16 mouse cellular contexts compared by ENCODE assay signal in genomic region chr11:54073291-54073690, GRCm38 (mm10). TPM values are rescaled to one million over a fixed set of nuclear protein-coding genes. Genes with fewer than 3 reads are reported as not detected.
DNase-seq lines count a peak whose midpoint lies in the region; ATAC-seq and TF ChIP-seq lines count a peak whose summit lies in the region.
"Had no signal": no experiment of that assay in that cellular context is flagged by ENCODE, and none has a peak within 500 bp of the region (broad histone marks: within the 10 kb centered on the region; RNA-seq: fewer than 3 reads in every experiment).

No protein-coding gene starts in this region.

- in situ Hi-C loops in ES-E14 (cut with MboI; ENCODE audit: low sequenced_read_pairs in 2 of 2, unreplicated experiment in 2 of 2), result no loop called here

- H3K27me3 ChIP-seq in E14TG2a.4 (ENCODE audit: insufficient read depth, low read length), result peaks cover 74% of the 10 kb centered on the region
- no peaks in the 10 kb centered on the region for H3K27me3 ChIP-seq in intestine, embryonic 15.5 days (replicated peaks)
- no peaks in the 10 kb centered on the region for H3K27me3 ChIP-seq in hindbrain, embryonic 11.5 days (ENCODE audit: control insufficient read depth, insufficient read depth, low read length)
- H3K27me3 ChIP-seq in forebrain, embryonic 12.5 days, result peaks cover 6% of the 10 kb centered on the region

- WGBS in intestine, embryonic 15.5 days, result 40% methylated on average over 4 of the region's 4 CpGs
- WGBS in hindbrain, embryonic 11.5 days, result 44% methylated on average over 4 of the region's 4 CpGs
- WGBS in forebrain, embryonic 12.5 days, result 28% methylated on average over 4 of the region's 4 CpGs

- DNase-seq in heart, adult 11 months, result peak; percentile 91
- DNase-seq in heart, postnatal 10 days, result no peak
- peak; percentile 86 for DNase-seq in ES-E14 (ENCODE audit: low read depth, low spot score)
- DNase-seq in hindbrain, embryonic 11.5 days (ENCODE audit: low spot score), result no peak
- DNase-seq in thymus, adult 18-20 months, result no peak
- DNase-seq: cerebellum, adult 18-20 months; gastrocnemius, postnatal 25 days; kidney, adult 2 months; left cerebral cortex, postnatal 4 days had no signal

- H3K27ac ChIP-seq in ES-E14 (ENCODE audit: insufficient read depth, low read depth, low read length, poor library complexity, severe bottlenecking), result no peak overlapping the region
- no peak overlapping the region for H3K27ac ChIP-seq in intestine, embryonic 15.5 days
- no peak overlapping the region for H3K27ac ChIP-seq in hindbrain, embryonic 11.5 days (ENCODE audit: low read depth, low read length)
- H3K27ac ChIP-seq in forebrain, embryonic 12.5 days, result no peak overlapping the region
- H3K27ac ChIP-seq: hindbrain, embryonic 12.5 days; macrophage; midbrain, embryonic 12.5 days had no signal

- no peak for TF ChIP-seq CTCF in E14TG2a.4 (conservative IDR thresholded peaks at IDR 0.05; ENCODE audit: low read length)

- H3K4me3 ChIP-seq in E14TG2a.4 (replicated peaks; ENCODE audit: low read length), result 0 out of 2 replicates have a peak overlapping the region, but pooled peaks have one; percentile 1
- H3K4me3 ChIP-seq in ES-E14 (ENCODE audit: insufficient read depth in 1 of 2, low read depth in 1 of 2, low read length in 2 of 2, poor library complexity in 1 of 2, severe bottlenecking in 1 of 2), result no peak overlapping the region
- H3K4me3 ChIP-seq in intestine, embryonic 15.5 days (replicated peaks), result no peak overlapping the region
- no peak overlapping the region for H3K4me3 ChIP-seq in hindbrain, embryonic 11.5 days (ENCODE audit: low read depth, low read length)
- H3K4me3 ChIP-seq in forebrain, embryonic 12.5 days (replicated peaks), result no peak overlapping the region
- H3K4me3 ChIP-seq: heart, embryonic 12.5 days; hindbrain, embryonic 12.5 days; midbrain, embryonic 12.5 days had no signal

- no peak overlapping the region for H3K9ac ChIP-seq in ES-E14 (ENCODE audit: insufficient read depth, low read depth, low read length, poor library complexity, severe bottlenecking)
- no peak overlapping the region for H3K9ac ChIP-seq in intestine, embryonic 15.5 days
- no peak overlapping the region for H3K9ac ChIP-seq in hindbrain, embryonic 11.5 days (ENCODE audit: low read depth, low read length)
- no peak overlapping the region for H3K9ac ChIP-seq in forebrain, embryonic 12.5 days
- H3K9ac ChIP-seq: heart, embryonic 12.5 days; hindbrain, embryonic 12.5 days; midbrain, embryonic 12.5 days had no signal

- peaks cover 5% of the 10 kb centered on the region; the same call in 1 of the 2 replicates for H3K9me3 ChIP-seq in E14TG2a.4 (ENCODE audit: low read length)
- no peaks in the 10 kb centered on the region for H3K9me3 ChIP-seq in ES-E14 (ENCODE audit: control insufficient read depth, insufficient read depth, low read depth, low read length)
- H3K9me3 ChIP-seq in intestine, embryonic 15.5 days, result no peaks in the 10 kb centered on the region
- H3K9me3 ChIP-seq in hindbrain, embryonic 11.5 days (ENCODE audit: control insufficient read depth, low read length), result no peaks in the 10 kb centered on the region
- H3K9me3 ChIP-seq in forebrain, embryonic 12.5 days, result no peaks in the 10 kb centered on the region
- H3K9me3 ChIP-seq: heart, embryonic 12.5 days; hindbrain, embryonic 12.5 days; midbrain, embryonic 12.5 days had no signal

- intact Hi-C loops in heart, postnatal 10 days (cut with DNase I), result no loop called here

- peak; percentile 34; the same call in 1 of the 2 replicates for ATAC-seq in intestine, embryonic 15.5 days
- ATAC-seq in hindbrain, embryonic 11.5 days (ENCODE audit: low FRiP score), result no peak
- no peak for ATAC-seq in forebrain, embryonic 12.5 days (ENCODE audit: low FRiP score)

- peaks cover 45% of the 10 kb centered on the region for H3K4me1 ChIP-seq in E14TG2a.4 (replicated peaks; ENCODE audit: low read depth, low read length)
- H3K4me1 ChIP-seq in ES-E14 (ENCODE audit: control insufficient read depth in 2 of 2, insufficient read depth in 2 of 2, low read length in 2 of 2, poor library complexity in 1 of 2), result peaks cover 2 to 22% of the 10 kb centered on the region in 2 experiments; a peak in 3 of 4 replicates
- peaks cover 4% of the 10 kb centered on the region for H3K4me1 ChIP-seq in intestine, embryonic 15.5 days (replicated peaks)
- H3K4me1 ChIP-seq in hindbrain, embryonic 11.5 days (replicated peaks; ENCODE audit: control insufficient read depth, insufficient read depth, low read length), result no peaks in the 10 kb centered on the region
- peaks cover 10% of the 10 kb centered on the region for H3K4me1 ChIP-seq in forebrain, embryonic 12.5 days

- no peak overlapping the region for H3K4me2 ChIP-seq in intestine, embryonic 15.5 days (replicated peaks)
- no peak overlapping the region for H3K4me2 ChIP-seq in hindbrain, embryonic 11.5 days (replicated peaks; ENCODE audit: low read depth, low read length)
- no peak overlapping the region for H3K4me2 ChIP-seq in forebrain, embryonic 12.5 days
- H3K4me2 ChIP-seq: heart, embryonic 12.5 days; hindbrain, embryonic 12.5 days; midbrain, embryonic 12.5 days had no signal

- H3K36me3 ChIP-seq in E14TG2a.4 (ENCODE audit: insufficient read depth, low read length) (no peaks in the 10 kb centered on the region), ES-E14 (ENCODE audit: control insufficient read depth, insufficient read depth, low read length, poor library complexity, severe bottlenecking) (no peaks in the 10 kb centered on the region)
- no peaks in the 10 kb centered on the region for H3K36me3 ChIP-seq in intestine, embryonic 15.5 days
- no peaks in the 10 kb centered on the region for H3K36me3 ChIP-seq in hindbrain, embryonic 11.5 days (ENCODE audit: control insufficient read depth, insufficient read depth, low read length)
- H3K36me3 ChIP-seq in forebrain, embryonic 12.5 days (replicated peaks), result no peaks in the 10 kb centered on the region
- H3K36me3 ChIP-seq: heart, embryonic 12.5 days; hindbrain, embryonic 12.5 days; midbrain, embryonic 12.5 days had no signal

TF ChIP-seq in ES-E14, 5 proteins besides CTCF, POLR2A, EP300 and RAD21:
- TF ChIP-seq MAFK (IDR thresholded peaks at IDR 0.05; ENCODE audit: insufficient read depth, low read depth, low read length), result no peak
- TF ChIP-seq ZC3H11A (IDR thresholded peaks at IDR 0.05; ENCODE audit: borderline replicate concordance, low read depth, low read length), result no peak
- TF ChIP-seq HCFC1 (IDR thresholded peaks at IDR 0.05; ENCODE audit: borderline replicate concordance, insufficient read depth, low read length), result no peak
- no peak for TF ChIP-seq CHD2 (IDR thresholded peaks at IDR 0.05; ENCODE audit: low read depth, low read length)
- TF ChIP-seq ZNF384 (IDR thresholded peaks at IDR 0.05; ENCODE audit: low read depth, low read length), result no peak

RNA-seq across cellular contexts. Expression of gene Pdlim4, which starts 4.5 kb away (rescaled TPM):
- total RNA-seq in heart, postnatal 10 days (2021), result 10 to 100 TPM; 23.4 to 28.2 TPM
- total RNA-seq in ES-E14 (2012; rRNA removed), result 3.2 and 4.3 TPM in 2 replicates
- polyA plus RNA-seq in intestine, embryonic 15.5 days (2015; fragmentation: Nextera tagmentation; extraction: Ambion mirVana), result 35.9 and 42.1 TPM in 2 replicates
- polyA plus RNA-seq in hindbrain, embryonic 11.5 days (2014; fragmentation: Nextera tagmentation; extraction: Ambion mirVana), result 46.4 and 49.3 TPM in 2 replicates
- 38.2 and 43.8 TPM in 2 replicates for polyA plus RNA-seq in forebrain, embryonic 12.5 days (2016; fragmentation: Nextera tagmentation; extraction: Ambion mirVana)

RNA-seq across cellular contexts. Expression of gene P4ha2, which starts 26.6 kb away (rescaled TPM):
- total RNA-seq in heart, postnatal 10 days (2021), result 10 to 100 TPM; 36.8 to 37.0 TPM
- 53.2 and 68.9 TPM in 2 replicates for total RNA-seq in ES-E14 (2012; rRNA removed)
- 41.8 and 44.8 TPM in 2 replicates for polyA plus RNA-seq in intestine, embryonic 15.5 days (2015; fragmentation: Nextera tagmentation; extraction: Ambion mirVana)
- polyA plus RNA-seq in hindbrain, embryonic 11.5 days (2014; fragmentation: Nextera tagmentation; extraction: Ambion mirVana), result 18.2 and 20.3 TPM in 2 replicates
- polyA plus RNA-seq in forebrain, embryonic 12.5 days (2016; fragmentation: Nextera tagmentation; extraction: Ambion mirVana), result 10.5 and 12.7 TPM in 2 replicates

RNA-seq across cellular contexts. Expression of gene Slc22a4, which starts 45.4 kb away (rescaled TPM):
- 1 to 10 TPM; 1.9 to 2.2 TPM for total RNA-seq in heart, postnatal 10 days (2021)
- total RNA-seq in ES-E14 (2012; rRNA removed), result 0.27 TPM in 1 of 2 replicates, not detected in the other
- 0.72 and 1.4 TPM in 2 replicates for polyA plus RNA-seq in intestine, embryonic 15.5 days (2015; fragmentation: Nextera tagmentation; extraction: Ambion mirVana)
- 1.2 and 1.6 TPM in 2 replicates for polyA plus RNA-seq in hindbrain, embryonic 11.5 days (2014; fragmentation: Nextera tagmentation; extraction: Ambion mirVana)
- polyA plus RNA-seq in forebrain, embryonic 12.5 days (2016; fragmentation: Nextera tagmentation; extraction: Ambion mirVana), result 0.92 and 1.6 TPM in 2 replicates

Comparison
In these comparisons a context has a peak if more than half of its experiments do, and no peak if none do; other contexts are left out.
1. DNase-seq: peak in heart, adult 11 months (single experiment) and ES-E14 (single experiment); none in heart, postnatal 10 days (0 of 2), hindbrain, embryonic 11.5 days (single experiment) and thymus, adult 18-20 months (0 of 2).